Mouse (Mus musculus) frontal cortex, postnatal 10 days (tissue): ENCODE results near the gene Olfr111.
"Not testable (repeated sequence)": the region's sequence is repeated elsewhere in the genome, so short reads cannot be mapped to it uniquely, and the experiment has no call there.

Experiments used
- DNase-seq, 2 experiments: peaks; one replicate each; pipeline ENCODE4 v3.0.0; 2022; ENCODE audit warnings: low spot score in 2 of 2, mixed read lengths in 1 of 2

Gene Olfr111

DNA sequence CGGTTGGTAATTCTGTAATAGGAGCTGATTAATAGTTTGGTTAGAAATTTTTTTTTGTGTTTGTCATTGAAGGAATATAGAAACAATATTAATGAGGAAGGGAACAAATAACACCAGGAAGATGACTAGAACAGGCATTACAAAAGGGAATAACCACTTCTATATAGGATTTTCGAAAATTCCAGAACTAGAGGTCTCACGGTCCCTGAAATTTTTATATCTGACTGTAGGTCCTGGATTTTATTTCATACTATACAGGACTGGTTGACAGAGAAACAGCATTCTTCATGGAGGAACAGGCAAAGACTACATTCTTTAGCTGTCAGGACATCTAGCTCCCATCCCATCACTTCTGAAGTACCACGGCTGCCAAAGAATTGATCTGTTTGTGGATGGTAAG lies at the start of gene Olfr111:
Olfr111 (plus strand) TSS at position 301 of the 400 bp plus-strand sequence.
- no peak for DNase-seq

DNA sequence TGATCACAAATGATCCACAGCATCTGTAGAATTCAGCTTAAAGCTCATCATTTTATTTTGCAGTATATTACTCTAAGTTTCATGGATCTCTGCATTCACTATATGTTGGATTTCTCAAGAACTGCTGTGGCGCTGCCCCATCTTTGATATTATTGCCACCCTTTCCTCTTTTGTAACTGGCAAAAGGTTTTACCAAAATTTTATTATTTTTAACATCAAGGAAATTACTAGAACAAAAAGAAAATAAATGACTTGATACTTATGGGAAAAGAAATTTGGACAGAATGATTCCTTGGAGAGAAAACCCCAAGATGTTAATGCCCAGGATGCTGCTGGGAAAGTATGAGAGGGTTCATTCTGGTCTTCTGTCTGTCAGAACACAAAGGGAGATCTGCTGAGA lies 49.2 kb upstream of the Olfr111 start, which contains the start of gene Olfr109:
Olfr109 (plus strand) TSS at position 301 of the 400 bp plus-strand sequence.
- no peak for DNase-seq

DNA sequence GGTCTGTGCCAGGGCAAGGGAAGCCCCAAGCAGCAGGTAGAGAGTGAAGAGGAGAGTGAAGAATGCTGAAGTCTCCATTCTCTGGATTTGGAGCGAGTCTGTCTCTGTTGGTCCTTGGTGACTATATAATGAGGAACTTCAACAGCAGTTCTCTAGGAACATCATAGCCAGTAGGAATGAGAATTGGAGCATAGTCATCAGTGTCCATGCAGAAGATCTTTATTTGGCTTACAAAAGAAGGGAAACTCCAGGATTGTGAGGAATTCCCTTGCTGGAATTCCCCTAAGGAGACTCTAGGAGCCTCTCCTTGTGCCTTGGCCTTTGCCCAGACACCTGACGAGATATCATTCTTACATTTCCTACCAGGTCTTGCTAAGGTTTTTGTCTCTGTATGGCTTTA lies 24.4 kb upstream of the Olfr111 start, which contains the start of gene H2-M2:
H2-M2 (minus strand) TSS at position 101 of the 400 bp plus-strand sequence.
- no peak for DNase-seq

DNA sequence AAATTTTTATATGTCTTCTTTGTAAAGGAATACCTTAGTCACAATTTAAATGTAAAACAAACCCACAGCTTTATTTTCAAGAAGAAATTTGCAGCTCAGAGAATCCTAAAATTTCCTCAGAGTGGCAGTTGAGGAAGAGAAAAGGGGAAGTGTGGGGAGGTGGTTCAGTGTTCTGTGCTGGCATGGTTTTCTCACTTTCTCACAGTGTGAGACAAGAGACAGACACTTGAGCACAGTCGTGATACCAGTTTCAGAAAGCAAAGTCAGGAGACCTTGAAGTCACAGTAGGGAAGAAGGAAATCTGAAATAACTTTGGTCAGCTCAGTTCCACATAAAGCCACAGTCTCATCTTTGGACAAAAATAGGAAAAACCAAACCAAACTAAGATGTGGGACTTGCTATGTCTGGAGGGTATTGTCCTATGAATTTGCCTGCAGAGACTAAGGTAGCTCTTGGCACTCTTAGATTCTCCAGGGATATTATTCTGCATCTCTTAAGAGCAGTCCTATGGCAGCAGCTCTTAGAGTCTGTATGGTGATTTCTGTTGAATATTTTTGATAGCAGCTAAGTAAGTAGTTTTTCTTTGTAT lies 15.8 kb upstream of the Olfr111 start, which contains the start of gene Olfr110:
Olfr110 (plus strand) TSS at position 539 of the 589 bp plus-strand sequence.
- DNase-seq: no peak

DNA sequence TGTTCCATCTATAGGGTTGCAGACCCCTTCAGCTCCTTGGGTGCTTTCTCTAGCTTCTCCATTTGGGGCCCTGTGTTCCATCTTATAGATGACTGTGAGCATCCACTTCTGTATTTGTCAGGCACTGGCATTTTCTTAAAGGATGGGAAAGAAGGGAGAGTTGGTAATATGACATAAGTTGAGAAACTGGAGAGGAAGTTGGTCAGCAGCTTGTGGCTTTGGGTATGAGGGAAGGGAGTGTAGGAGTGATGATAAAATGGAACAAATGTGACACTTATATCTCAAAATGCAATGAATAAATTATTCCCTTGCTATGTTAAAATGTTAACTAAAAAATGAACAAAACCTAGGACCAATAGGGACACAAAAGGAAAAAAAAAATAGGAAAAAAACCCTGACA lies 16.8 kb downstream of the Olfr111 start:
- DNase-seq: not testable (repeated sequence)

DNA sequence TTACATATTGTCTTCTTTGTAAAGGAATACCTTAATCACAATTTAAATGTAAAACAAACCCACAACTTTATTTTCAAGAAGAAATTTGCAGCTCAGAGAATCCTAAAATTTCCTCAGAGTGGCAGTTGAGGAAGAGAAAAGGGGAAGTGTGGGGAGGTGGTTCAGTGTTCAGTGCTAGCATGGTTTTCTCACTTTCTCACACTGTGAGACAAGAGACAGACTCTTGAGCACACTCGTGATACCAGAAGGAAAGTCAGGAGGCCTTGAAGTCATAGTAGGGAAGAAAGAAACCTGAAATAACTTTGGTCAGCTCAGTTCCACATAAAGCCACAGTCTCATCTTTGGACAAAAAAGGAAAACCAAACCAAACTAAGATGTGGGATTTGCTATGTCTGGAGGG lies 17.6 kb downstream of the Olfr111 start:
- not testable (repeated sequence) for DNase-seq

DNA sequence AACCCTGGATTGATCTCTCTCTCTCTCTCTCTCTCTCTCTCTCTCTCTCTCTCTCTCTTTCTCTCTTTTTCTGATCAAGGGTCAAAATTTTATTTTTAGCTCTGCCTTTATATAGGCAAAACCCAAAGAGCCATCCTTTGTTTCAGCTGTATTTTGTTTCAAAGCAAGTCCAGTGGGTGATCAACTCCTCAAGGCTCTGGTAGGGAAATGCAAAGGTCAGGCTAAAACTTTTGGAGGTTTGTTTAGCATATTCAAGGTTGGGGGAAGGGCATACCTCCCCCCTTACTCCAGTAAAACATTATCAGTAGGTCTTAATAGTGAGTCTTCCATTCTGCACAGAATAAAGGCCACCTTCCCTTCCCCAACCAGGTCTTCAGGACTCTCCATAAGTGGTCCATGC lies 27.3 kb downstream of the Olfr111 start:
- no peak for DNase-seq

DNA sequence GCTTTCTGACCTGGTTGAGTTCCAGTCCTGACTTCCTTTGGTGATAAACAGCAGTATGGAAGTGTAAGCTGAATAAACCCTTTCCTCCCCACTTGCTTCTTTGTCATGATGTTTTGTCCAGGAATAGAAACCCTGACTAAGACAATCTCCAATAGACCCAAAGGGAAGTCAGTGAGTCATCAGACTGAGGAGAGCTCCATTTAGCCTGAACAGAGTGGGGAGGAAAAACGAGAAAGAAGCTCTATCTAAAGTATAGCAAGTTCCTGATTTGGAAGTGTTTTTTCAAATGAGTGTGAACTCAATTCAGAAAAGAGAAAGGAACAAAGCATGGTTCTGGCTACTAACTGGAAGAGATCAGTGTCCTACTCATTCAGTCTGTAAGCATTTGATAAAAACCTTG lies 30.6 kb downstream of the Olfr111 start:
- not testable (repeated sequence) for DNase-seq

DNA sequence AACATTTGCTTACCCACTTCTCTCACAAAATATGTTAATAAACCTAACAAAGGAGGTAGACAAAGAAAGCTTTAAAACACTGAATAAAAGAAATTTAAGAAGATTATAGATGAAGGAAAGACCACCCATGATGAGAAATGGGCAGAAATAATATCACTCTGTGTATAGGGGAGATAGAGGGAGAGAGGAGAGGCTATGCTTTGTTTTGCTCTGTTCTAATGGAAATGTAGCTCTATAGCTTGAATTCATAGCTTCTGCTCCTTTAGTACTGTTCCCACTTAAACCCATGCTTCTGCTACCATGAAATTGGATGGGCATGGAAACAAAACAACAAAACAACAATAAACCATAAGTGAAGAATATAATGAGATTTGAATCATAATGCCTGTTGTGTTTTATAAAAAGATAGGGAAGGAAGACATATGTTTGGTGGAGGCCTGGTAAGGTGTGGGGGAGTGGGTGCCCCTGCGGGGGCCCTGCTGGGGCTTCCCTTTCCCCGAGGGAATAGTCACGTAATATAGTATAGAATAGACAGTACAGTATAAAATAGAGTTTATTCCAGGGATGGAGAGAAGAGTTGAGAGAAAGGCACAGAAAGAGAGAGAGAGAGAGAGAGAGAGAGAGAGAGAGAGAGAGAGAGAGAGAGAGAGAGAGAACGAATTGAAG lies 33.8 kb downstream of the Olfr111 start:
- DNase-seq: no peak

DNA sequence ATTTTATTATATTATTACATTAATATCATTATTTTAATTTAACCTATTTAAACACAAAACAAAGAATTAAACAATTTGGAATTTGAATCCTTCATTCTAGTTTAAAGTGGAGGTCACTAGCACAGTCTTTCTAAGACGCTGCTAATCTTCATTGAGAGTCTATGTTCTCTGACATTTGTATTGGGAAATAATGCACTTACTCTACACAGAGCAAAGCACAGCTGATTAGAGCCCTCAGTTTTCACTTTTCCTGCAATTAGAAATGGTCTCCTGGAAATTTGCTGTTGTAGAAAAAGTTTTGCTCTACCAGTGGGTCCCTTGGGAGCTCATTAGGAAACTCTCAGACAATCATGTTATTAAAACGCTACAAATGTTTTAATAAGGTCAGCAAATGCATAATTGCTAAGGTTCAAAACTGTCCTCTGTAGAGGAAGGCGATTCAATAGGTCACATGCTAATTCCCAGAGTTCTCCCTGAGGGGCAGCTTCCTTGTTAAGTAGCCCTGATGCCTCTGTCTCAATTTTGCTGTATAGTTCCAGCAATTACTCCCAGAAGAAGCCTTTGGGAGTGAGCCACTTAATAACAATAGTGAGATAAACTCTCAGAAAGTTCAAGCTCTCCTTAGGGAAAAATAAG lies 36.1 kb downstream of the Olfr111 start:
- no peak for DNase-seq

DNA sequence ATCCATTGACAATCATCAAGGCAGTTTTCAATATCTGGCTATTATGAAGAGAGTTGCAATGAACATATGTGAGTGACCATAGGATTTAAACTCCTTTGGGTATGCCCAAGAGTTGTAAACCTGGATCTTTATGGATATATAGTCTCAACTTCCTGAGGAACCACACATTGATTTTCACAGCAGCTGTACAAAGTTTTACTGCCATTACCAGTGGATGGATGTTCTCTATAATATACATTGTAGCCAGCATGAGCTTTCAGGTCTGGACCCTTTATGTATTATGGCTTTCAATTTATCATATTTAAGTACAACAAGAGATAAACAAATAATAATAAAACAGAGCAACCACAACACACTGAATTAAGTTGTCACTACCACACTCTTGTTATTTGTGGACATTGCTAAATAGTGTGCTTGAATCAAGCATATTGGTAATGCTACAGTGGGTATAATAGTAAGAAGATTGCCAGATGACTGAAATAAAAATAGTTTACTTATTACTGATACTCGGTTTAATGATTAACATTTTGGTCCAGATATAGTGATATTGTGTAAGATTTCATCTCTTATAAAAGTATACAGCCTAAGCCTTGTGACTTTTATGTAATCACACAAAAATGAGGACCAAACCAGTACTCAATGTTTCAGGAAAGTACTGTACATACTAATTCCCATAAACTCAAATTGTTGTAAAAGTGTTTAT lies 51.2 kb downstream of the Olfr111 start:
- DNase-seq: no peak

DNA sequence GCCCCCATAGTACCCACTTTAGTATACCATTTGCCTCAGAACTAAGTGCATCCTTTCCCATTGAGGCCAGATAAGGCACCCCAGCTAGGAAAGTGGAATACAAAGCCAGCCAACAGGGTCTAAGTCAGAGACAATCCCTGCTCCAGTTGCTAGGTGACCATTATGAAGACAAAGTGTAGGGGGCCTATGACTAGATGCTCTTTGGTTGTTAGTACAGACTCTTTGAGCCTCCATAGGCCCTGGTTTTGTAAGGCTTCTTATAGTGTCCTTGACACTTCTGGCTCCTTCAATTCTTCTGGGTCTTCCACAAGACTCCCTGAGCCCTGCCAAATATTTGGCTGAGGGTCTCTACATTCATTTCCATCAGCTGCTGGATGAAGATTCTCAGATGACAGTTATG lies 61.5 kb downstream of the Olfr111 start, which contains the start of gene Olfr112:
Olfr112 (minus strand) TSS at position 101 of the 400 bp plus-strand sequence.
- no peak for DNase-seq

DNA sequence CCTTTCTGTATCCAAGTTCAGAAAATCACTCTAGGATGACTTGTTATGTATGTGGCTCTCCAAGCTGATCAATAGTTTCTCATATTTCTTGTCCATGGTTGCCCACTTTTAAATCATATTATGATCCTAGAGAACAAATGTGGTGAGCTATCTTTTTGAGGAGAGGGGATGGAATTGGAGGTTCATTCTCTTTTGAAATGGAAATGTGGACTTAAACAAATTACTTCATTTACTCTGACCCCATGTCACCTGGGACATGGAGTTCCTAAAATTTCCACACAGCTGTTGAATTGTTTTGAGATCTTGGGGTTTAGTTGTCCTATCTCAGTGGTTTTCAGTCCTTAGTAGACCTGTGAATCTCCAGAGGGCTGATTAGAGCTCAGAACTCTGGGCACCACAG lies 69.7 kb downstream of the Olfr111 start, which contains the start of gene Olfr113:
Olfr113 (minus strand) TSS at position 101 of the 400 bp plus-strand sequence.
- DNase-seq: no peak
